Mouse (Mus musculus): ENCODE measurements around the gene Sec23b. TPM values are rescaled to one million over a fixed set of nuclear protein-coding genes. Genes with fewer than 3 reads are reported as not detected.

The Sec23b gene
- total and polyA plus RNA-seq, 3 experiments, result 95.4 to 103 (median 98.5) TPM

- peaks cover 3 to 47% of the 10 kb centered on the region in 2 experiments for H3K36me3 ChIP-seq (replicated peaks in 1 of 2; ENCODE audit: control insufficient read depth in 1 of 2, insufficient read depth in 1 of 2, low read length in 1 of 2)
- H3K4me3 ChIP-seq (replicated peaks in 1 of 3; ENCODE audit: low read depth in 2 of 3, low read length in 2 of 3, poor library complexity in 1 of 3), result no peak overlapping the region
- TF ChIP-seq RCOR1 (conservative IDR thresholded peaks at IDR 0.05; ENCODE audit: low read depth, low read length), result no peak
- no peak for TF ChIP-seq IRF4 (IDR thresholded peaks at IDR 0.05; ENCODE audit: low read depth, low read length)
- TF ChIP-seq ETS1 (conservative IDR thresholded peaks at IDR 0.05; ENCODE audit: low read depth, low read length), result no peak
- TF ChIP-seq ZKSCAN1 (IDR thresholded peaks at IDR 0.05; ENCODE audit: borderline replicate concordance, low read depth, low read length), result no peak
- no peak for TF ChIP-seq E2F4 (IDR thresholded peaks at IDR 0.05; ENCODE audit: insufficient replicate concordance, low read depth, low read length)
- TF ChIP-seq CHD1 (IDR thresholded peaks at IDR 0.05; ENCODE audit: low read depth, low read length), result no peak
- no peak for TF ChIP-seq POLR2A (IDR thresholded peaks at IDR 0.05; ENCODE audit: low read depth, low read length)
- no peak for TF ChIP-seq HCFC1 (IDR thresholded peaks at IDR 0.05; ENCODE audit: low read depth, low read length)
- TF ChIP-seq GABPA (IDR thresholded peaks at IDR 0.05; ENCODE audit: insufficient replicate concordance, low read depth, low read length), result no peak
- no peak for TF ChIP-seq TCF12 (IDR thresholded peaks at IDR 0.05; ENCODE audit: low read depth, low read length)
- no peak for TF ChIP-seq BHLHE40 (IDR thresholded peaks at IDR 0.05; ENCODE audit: low read depth, low read length)
- no peak for TF ChIP-seq ZMIZ1 (IDR thresholded peaks at IDR 0.05; ENCODE audit: low read depth, low read length)
- no peak for TF ChIP-seq MAZ (IDR thresholded peaks at IDR 0.05; ENCODE audit: low read depth, low read length)
- TF ChIP-seq MYC (IDR thresholded peaks at IDR 0.05; ENCODE audit: low read depth, low read length), result no peak
- no peak for DNase-seq (ENCODE audit: extremely low read depth)
- H3K4me1 ChIP-seq (ENCODE audit: control insufficient read depth in 1 of 2, insufficient read depth in 2 of 2), result peaks cover 0 to 20% of the 10 kb centered on the region in 2 experiments; a peak in 3 of 4 replicates
- in situ Hi-C loops (cut with MboI; ENCODE audit: low pct_ligation_motif_present, low pct_unique_long_range_greater_than_20kb, low sequenced_read_pairs), result loop anchor here (25.0 kb wide), 1 partner anchor 225 kb away; no protein-coding TSS in a partner anchor
- no peaks in the 10 kb centered on the region for H3K79me2 ChIP-seq (replicated peaks; ENCODE audit: control insufficient read depth, extremely low read depth, insufficient read depth, poor library complexity, severe bottlenecking)
- no peak overlapping the region for H3K27ac ChIP-seq (ENCODE audit: insufficient read depth, low read depth)
- H3K9me3 ChIP-seq (replicated peaks; ENCODE audit: low read length), result no peaks in the 10 kb centered on the region
- dilution Hi-C loops (cut with MboI; ENCODE audit: extremely low pct_ligation_motif_present, extremely low pct_unique_long_range_greater_than_20kb, low sequenced_read_pairs), result no loop called here
- no peaks in the 10 kb centered on the region for H3K27me3 ChIP-seq (replicated peaks)
- no peak overlapping the region for H3K4me2 ChIP-seq (ENCODE audit: insufficient read depth, low read depth, poor library complexity, severe bottlenecking)
- no peak overlapping the region for H3K9ac ChIP-seq (ENCODE audit: insufficient read depth, low read depth)
These were observed 81.2 kb downstream of the Sec23b start for GRCm38 (mm10) chr2:144637204-144637603.

DNA sequence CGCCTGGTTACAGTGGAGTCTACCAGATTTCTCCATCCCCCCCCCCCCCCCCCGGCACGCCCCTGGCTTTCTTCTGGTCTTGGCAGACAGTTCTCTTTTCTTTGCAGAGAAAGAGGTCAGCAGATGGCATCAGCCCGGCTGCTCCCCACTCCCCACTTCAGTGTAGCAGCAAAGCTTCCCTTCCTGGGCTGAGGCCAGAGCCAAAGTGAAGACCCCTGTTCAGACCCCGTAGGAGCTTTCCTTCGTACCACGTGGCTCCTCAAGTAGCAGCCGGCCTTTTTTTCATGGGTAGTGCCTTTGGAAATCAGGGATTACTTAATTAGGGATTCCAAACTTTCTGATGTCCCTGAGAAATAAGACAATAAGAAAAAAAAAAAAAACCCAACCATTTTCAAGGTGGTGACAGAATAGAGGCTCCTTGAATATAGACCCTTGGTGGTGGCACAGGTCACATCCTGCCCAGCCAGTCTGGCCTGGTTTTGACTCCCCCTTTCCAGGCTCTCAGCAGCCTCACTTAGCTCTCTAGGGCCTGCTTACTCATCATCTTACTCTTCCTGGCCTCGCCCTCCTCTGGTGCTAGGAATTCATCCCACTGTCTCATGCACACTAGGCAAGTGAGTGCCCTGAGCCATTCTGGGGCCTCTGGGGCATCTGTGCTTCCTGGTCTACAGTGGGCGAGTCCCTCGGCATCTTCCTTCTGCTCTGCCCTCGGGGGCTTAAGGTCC, 81.8 kb downstream of the Sec23b start:
- Histone ChIP-seq H3K4me3 (replicated peaks in 1 of 3; ENCODE audit: low read depth in 2 of 3, low read length in 2 of 3, poor library complexity in 1 of 3) (no peak overlapping the region), H3K27ac (ENCODE audit: insufficient read depth, low read depth) (no peak overlapping the region), H3K36me3 (replicated peaks in 1 of 2; ENCODE audit: control insufficient read depth in 1 of 2, insufficient read depth in 1 of 2, low read length in 1 of 2) (peaks cover 3 to 40% of the 10 kb centered on the region in 2 experiments), H3K27me3 (replicated peaks) (no peaks in the 10 kb centered on the region), H3K4me2 (ENCODE audit: insufficient read depth, low read depth, poor library complexity, severe bottlenecking) (no peak overlapping the region), H3K9me3 (replicated peaks; ENCODE audit: low read length) (no peaks in the 10 kb centered on the region), H3K4me1 (ENCODE audit: control insufficient read depth in 1 of 2, insufficient read depth in 2 of 2) (peaks cover 0 to 25% of the 10 kb centered on the region in 2 experiments; a peak in 3 of 4 replicates), H3K79me2 (replicated peaks; ENCODE audit: control insufficient read depth, extremely low read depth, insufficient read depth, poor library complexity, severe bottlenecking) (no peaks in the 10 kb centered on the region), H3K9ac (ENCODE audit: insufficient read depth, low read depth) (no peak overlapping the region)
- dilution Hi-C loops (cut with MboI; ENCODE audit: extremely low pct_ligation_motif_present, extremely low pct_unique_long_range_greater_than_20kb, low sequenced_read_pairs) (no loop called here), in situ Hi-C loops (cut with MboI; ENCODE audit: low pct_ligation_motif_present, low pct_unique_long_range_greater_than_20kb, low sequenced_read_pairs) (loop anchor here (25.0 kb wide), 1 partner anchor 224 kb away; no protein-coding TSS in a partner anchor)
- no peak for TF ChIP-seq EP300 (IDR thresholded peaks at IDR 0.05; ENCODE audit: low read length)
- no peak for TF ChIP-seq POLR2AphosphoS2 (IDR thresholded peaks at IDR 0.05; ENCODE audit: low read depth, low read length)
- no peak for TF ChIP-seq NRF1 (IDR thresholded peaks at IDR 0.05; ENCODE audit: low read depth, low read length)
- no peak for TF ChIP-seq E2F4 (IDR thresholded peaks at IDR 0.05; ENCODE audit: insufficient replicate concordance, low read depth, low read length)
- no peak for TF ChIP-seq BHLHE40 (IDR thresholded peaks at IDR 0.05; ENCODE audit: low read depth, low read length)
- no peak for TF ChIP-seq TBP (conservative IDR thresholded peaks at IDR 0.05; ENCODE audit: low read depth, low read length)
- TF ChIP-seq MAZ (IDR thresholded peaks at IDR 0.05; ENCODE audit: low read depth, low read length), result no peak
- TF ChIP-seq MEF2A (IDR thresholded peaks at IDR 0.05; ENCODE audit: borderline replicate concordance, low read depth, low read length), result no peak
- TF ChIP-seq ZMIZ1 (IDR thresholded peaks at IDR 0.05; ENCODE audit: low read depth, low read length), result no peak
- no peak for TF ChIP-seq POLR2A (IDR thresholded peaks at IDR 0.05; ENCODE audit: low read depth, low read length)
- TF ChIP-seq ZC3H11A (IDR thresholded peaks at IDR 0.05; ENCODE audit: low read depth, low read length), result no peak
- TF ChIP-seq IRF4 (IDR thresholded peaks at IDR 0.05; ENCODE audit: low read depth, low read length), result no peak
- no peak for TF ChIP-seq PAX5 (IDR thresholded peaks at IDR 0.05; ENCODE audit: low read length)
- no peak for TF ChIP-seq UBTF (IDR thresholded peaks at IDR 0.05; ENCODE audit: low read depth, low read length)
- no peak for DNase-seq (ENCODE audit: extremely low read depth)

Measured in CH12.LX (cell line).